In genomic region chr3:89195979-89196877, GRCm38 (mm10) we compare ENCODE assay signal across 7 mouse cellular contexts. TPM values are rescaled to one million over a fixed set of nuclear protein-coding genes. Genes with fewer than 3 reads are reported as not detected.
A peak's percentile ranks its signal among the peaks of the same experiment; 100 is the strongest.
DNase-seq lines count a peak whose midpoint lies in the region; ATAC-seq and TF ChIP-seq lines count a peak whose summit lies in the region.

No protein-coding gene starts in this region.

- H3K27me3 ChIP-seq in intestine, embryonic 16.5 days (replicated peaks; ENCODE audit: control insufficient read depth, insufficient read depth, low read length) = no peaks in the 10 kb centered on the region
- H3K27me3 ChIP-seq in midbrain, embryonic 12.5 days = no peaks in the 10 kb centered on the region
- H3K27me3 ChIP-seq in small intestine, adult 2 months (ENCODE audit: control insufficient read depth, insufficient read depth, low read length) = no peaks in the 10 kb centered on the region

- H3K4me1 ChIP-seq in intestine, embryonic 16.5 days (ENCODE audit: control insufficient read depth, insufficient read depth, low read length) = peaks cover 7% of the 10 kb centered on the region; the same call in 1 of the 2 replicates
- peaks cover 8% of the 10 kb centered on the region for H3K4me1 ChIP-seq in midbrain, embryonic 12.5 days
- peaks cover 5% of the 10 kb centered on the region; the same call in 1 of the 2 replicates for H3K4me1 ChIP-seq in small intestine, adult 2 months (ENCODE audit: control insufficient read depth, insufficient read depth, insufficient read length, low read length)

- peak overlapping the region; percentile 53 for H3K4me3 ChIP-seq in intestine, embryonic 16.5 days (ENCODE audit: low read length)
- peak overlapping the region; percentile 33 for H3K4me3 ChIP-seq in midbrain, embryonic 12.5 days
- H3K4me3 ChIP-seq in small intestine, adult 2 months (ENCODE audit: low read depth, low read length) = peak overlapping the region; percentile 61

- H3K36me3 ChIP-seq in intestine, embryonic 16.5 days (ENCODE audit: control insufficient read depth, insufficient read depth, low read length) = no peaks in the 10 kb centered on the region
- H3K36me3 ChIP-seq in midbrain, embryonic 12.5 days = no peaks in the 10 kb centered on the region
- no peaks in the 10 kb centered on the region for H3K36me3 ChIP-seq in small intestine, adult 2 months (ENCODE audit: control insufficient read depth, insufficient read depth, low read length)

- peak overlapping the region; percentile 76 for H3K27ac ChIP-seq in intestine, embryonic 16.5 days (ENCODE audit: low read length)
- H3K27ac ChIP-seq in midbrain, embryonic 12.5 days (replicated peaks) = peak overlapping the region; percentile 75
- peak overlapping the region; percentile 65 for H3K27ac ChIP-seq in small intestine, adult 2 months (ENCODE audit: insufficient read depth, low read depth, low read length)

- intact Hi-C loops in gastrocnemius, postnatal 36 days (cut with DNase I) = no loop called here
- intact Hi-C loops in left cerebral cortex, postnatal 4 days (cut with DNase I) = no loop called here

- ATAC-seq in intestine, embryonic 16.5 days = peak; percentile 98
- peak; percentile 94 for ATAC-seq in midbrain, embryonic 12.5 days (ENCODE audit: low FRiP score, low read depth)

- peak; percentile 51; the same call in 1 of the 2 replicates for TF ChIP-seq POLR2A in small intestine, adult 2 months (IDR thresholded peaks at IDR 0.05; ENCODE audit: low read depth, low read length)

- H3K4me2 ChIP-seq in intestine, embryonic 16.5 days (ENCODE audit: low read depth, low read length) = peak overlapping the region; percentile 61
- H3K4me2 ChIP-seq in midbrain, embryonic 12.5 days (replicated peaks) = peak overlapping the region; percentile 53

- WGBS in intestine, embryonic 16.5 days = 7% methylated on average over 33 of the region's 33 CpGs
- 8% methylated on average over 33 of the region's 33 CpGs for WGBS in midbrain, embryonic 12.5 days
- WGBS in small intestine, adult 2 months = 7% methylated on average over 33 of the region's 33 CpGs

- peak; percentile 91 for DNase-seq in adrenal gland, adult 2 months
- DNase-seq in embryo, embryonic 11.5 days (ENCODE audit: low read depth, low spot score) = peak; percentile 88
- DNase-seq in gastrocnemius, postnatal 36 days = peak; percentile 76 to 87
- peak; percentile 94 for DNase-seq in left cerebral cortex, postnatal 4 days

- H3K9me3 ChIP-seq in intestine, embryonic 16.5 days (ENCODE audit: control insufficient read depth, low read length) = no peaks in the 10 kb centered on the region
- no peaks in the 10 kb centered on the region for H3K9me3 ChIP-seq in midbrain, embryonic 12.5 days

- H3K9ac ChIP-seq in intestine, embryonic 16.5 days (ENCODE audit: low read depth, low read length) = peak overlapping the region; percentile 78
- H3K9ac ChIP-seq in midbrain, embryonic 12.5 days (replicated peaks) = peak overlapping the region; percentile 49

- TF ChIP-seq CTCF in small intestine, adult 2 months (IDR thresholded peaks at IDR 0.05; ENCODE audit: extremely low read depth, insufficient read length, insufficient replicate concordance, low read depth, low read length) = peak; percentile 51; the same call in 1 of the 2 replicates

RNA-seq across cellular contexts. Expression of gene Gba, which starts 6.5 kb away (rescaled TPM):
- total RNA-seq in adrenal gland, adult 2 months (2021) = 10 to 100 TPM; 74.4 to 74.6 TPM
- polyA plus RNA-seq in adrenal gland, adult 2 months (2012; rRNA removed) = 40.2 and 43.9 TPM in 2 replicates
- 10 to 100 TPM; 18.2 to 18.6 TPM for total RNA-seq in gastrocnemius, postnatal 36 days (2021)
- polyA plus RNA-seq in intestine, embryonic 16.5 days (2015; fragmentation: Nextera tagmentation; extraction: Ambion mirVana) = 73.1 and 87.5 TPM in 2 replicates
- total RNA-seq in left cerebral cortex, postnatal 4 days (2021) = 10 to 100 TPM; 61.3 to 62.2 TPM
- polyA plus RNA-seq in midbrain, embryonic 12.5 days (2016; fragmentation: Nextera tagmentation; extraction: Ambion mirVana) = 42.4 and 45.8 TPM in 2 replicates
- polyA plus RNA-seq in small intestine, adult 2 months (2012; rRNA removed) = 37.1 and 70.6 TPM in 2 replicates

RNA-seq across cellular contexts. Expression of gene Fam189b, which starts 13.3 kb away (rescaled TPM):
- 10 to 100 TPM; 15.2 to 16.3 TPM for total RNA-seq in adrenal gland, adult 2 months (2021)
- polyA plus RNA-seq in adrenal gland, adult 2 months (2012; rRNA removed) = 80.2 and 84.4 TPM in 2 replicates
- 10 to 100 TPM; 16.1 to 17.5 TPM for total RNA-seq in gastrocnemius, postnatal 36 days (2021)
- 16.7 and 20.8 TPM in 2 replicates for polyA plus RNA-seq in intestine, embryonic 16.5 days (2015; fragmentation: Nextera tagmentation; extraction: Ambion mirVana)
- 10 to 100 TPM; 51.4 to 56.2 TPM for total RNA-seq in left cerebral cortex, postnatal 4 days (2021)
- 29.5 and 30.3 TPM in 2 replicates for polyA plus RNA-seq in midbrain, embryonic 12.5 days (2016; fragmentation: Nextera tagmentation; extraction: Ambion mirVana)
- polyA plus RNA-seq in small intestine, adult 2 months (2012; rRNA removed) = 14.0 and 19.4 TPM in 2 replicates

RNA-seq across cellular contexts. Expression of gene Thbs3, which starts 18.8 kb away (rescaled TPM):
- 10 to 100 TPM in 1 of 2 experiments, 1 to 10 TPM in 1; 8.9 to 10.1 TPM for total RNA-seq in adrenal gland, adult 2 months (2021)
- 10.1 and 10.2 TPM in 2 replicates for polyA plus RNA-seq in adrenal gland, adult 2 months (2012; rRNA removed)
- total RNA-seq in gastrocnemius, postnatal 36 days (2021) = 1 to 10 TPM; 6.9 to 8.0 TPM
- polyA plus RNA-seq in intestine, embryonic 16.5 days (2015; fragmentation: Nextera tagmentation; extraction: Ambion mirVana) = 18.9 and 20.3 TPM in 2 replicates
- total RNA-seq in left cerebral cortex, postnatal 4 days (2021) = 100 to 1,000 TPM in 1 of 2 experiments, 10 to 100 TPM in 1; 99.0 to 109 TPM
- 105 and 107 TPM in 2 replicates for polyA plus RNA-seq in midbrain, embryonic 12.5 days (2016; fragmentation: Nextera tagmentation; extraction: Ambion mirVana)
- 10.5 and 16.0 TPM in 2 replicates for polyA plus RNA-seq in small intestine, adult 2 months (2012; rRNA removed)

RNA-seq across cellular contexts. Expression of gene Scamp3, which starts 19.0 kb away (rescaled TPM):
- total RNA-seq in adrenal gland, adult 2 months (2021) = 100 to 1,000 TPM in 1 of 2 experiments, 10 to 100 TPM in 1; 87.1 to 104 TPM
- polyA plus RNA-seq in adrenal gland, adult 2 months (2012; rRNA removed) = 234 and 299 TPM in 2 replicates
- 10 to 100 TPM; 33.8 to 36.0 TPM for total RNA-seq in gastrocnemius, postnatal 36 days (2021)
- polyA plus RNA-seq in intestine, embryonic 16.5 days (2015; fragmentation: Nextera tagmentation; extraction: Ambion mirVana) = 141 and 142 TPM in 2 replicates
- total RNA-seq in left cerebral cortex, postnatal 4 days (2021) = 10 to 100 TPM; 85.3 to 89.7 TPM
- 94.2 and 97.1 TPM in 2 replicates for polyA plus RNA-seq in midbrain, embryonic 12.5 days (2016; fragmentation: Nextera tagmentation; extraction: Ambion mirVana)
- polyA plus RNA-seq in small intestine, adult 2 months (2012; rRNA removed) = 57.0 and 96.1 TPM in 2 replicates

RNA-seq across cellular contexts. Expression of gene Mtx1, which starts 30.7 kb away (rescaled TPM):
- 100 to 1,000 TPM; 150 to 174 TPM for total RNA-seq in adrenal gland, adult 2 months (2021)
- polyA plus RNA-seq in adrenal gland, adult 2 months (2012; rRNA removed) = 252 and 300 TPM in 2 replicates
- 10 to 100 TPM; 40.2 to 41.0 TPM for total RNA-seq in gastrocnemius, postnatal 36 days (2021)
- polyA plus RNA-seq in intestine, embryonic 16.5 days (2015; fragmentation: Nextera tagmentation; extraction: Ambion mirVana) = 214 and 234 TPM in 2 replicates
- total RNA-seq in left cerebral cortex, postnatal 4 days (2021) = 100 to 1,000 TPM in 1 of 2 experiments, 10 to 100 TPM in 1; 99.1 to 106 TPM
- polyA plus RNA-seq in midbrain, embryonic 12.5 days (2016; fragmentation: Nextera tagmentation; extraction: Ambion mirVana) = 183 and 185 TPM in 2 replicates
- 92.5 and 181 TPM in 2 replicates for polyA plus RNA-seq in small intestine, adult 2 months (2012; rRNA removed)

Comparison
In these comparisons a context has a peak if more than half of its experiments do, and no peak if none do; other contexts are left out.
1. Peak in every context shown above with its lines: DNase-seq, ATAC-seq, H3K4me3 ChIP-seq and H3K27ac ChIP-seq.